Mouse (Mus musculus): Measurements from ENCODE around the gene BC030500. TPM values are rescaled to one million over a fixed set of nuclear protein-coding genes. Genes with fewer than 3 reads are reported as not detected.

The BC030500 gene
- not detected in 2 replicates for polyA plus RNA-seq (2012; rRNA removed)

DNA sequence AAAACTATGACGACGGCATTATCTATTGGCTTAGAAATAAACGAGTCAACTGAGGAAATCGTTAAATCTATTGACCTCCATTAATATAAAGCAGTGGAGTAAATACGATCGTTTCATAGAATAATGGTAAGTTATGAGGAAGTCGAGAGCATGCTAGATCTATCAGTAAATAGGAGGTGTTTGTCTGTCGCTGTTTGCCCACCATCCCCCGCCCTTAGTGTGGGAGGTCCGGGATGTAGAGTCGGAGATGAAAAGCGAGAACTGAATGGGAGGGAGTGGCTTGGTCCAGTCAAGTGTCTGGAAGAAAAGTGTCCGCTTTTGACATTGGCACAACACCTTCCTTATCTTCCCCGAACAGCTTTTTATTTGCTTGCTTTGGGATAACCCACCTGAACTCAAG, at the start of gene BC030500:
TSS of gene BC030500 (plus strand) at position 79 of the 400 bp plus-strand sequence.
- no peak for DNase-seq (ENCODE audit: low spot score)

DNA sequence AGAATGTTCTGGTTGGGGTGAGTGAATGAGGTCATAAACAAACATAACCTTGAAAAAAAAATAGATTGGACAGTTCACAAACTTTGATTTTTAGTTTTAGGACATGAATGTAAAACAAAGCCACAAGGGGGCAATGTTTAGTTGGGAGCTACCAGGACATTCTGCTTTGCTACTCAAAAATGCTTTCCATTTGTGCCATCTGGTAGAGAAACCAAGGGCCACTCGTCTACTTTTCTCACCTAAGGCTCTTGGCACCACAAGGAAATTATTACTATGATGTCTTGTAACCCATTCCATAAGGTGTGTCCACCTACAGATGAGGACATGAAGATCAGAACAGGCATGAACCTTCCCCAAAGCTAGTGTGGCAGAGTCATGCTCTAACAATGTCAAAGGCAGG, 25.1 kb upstream of the BC030500 start:
- no peak for DNase-seq (ENCODE audit: low spot score)

DNA sequence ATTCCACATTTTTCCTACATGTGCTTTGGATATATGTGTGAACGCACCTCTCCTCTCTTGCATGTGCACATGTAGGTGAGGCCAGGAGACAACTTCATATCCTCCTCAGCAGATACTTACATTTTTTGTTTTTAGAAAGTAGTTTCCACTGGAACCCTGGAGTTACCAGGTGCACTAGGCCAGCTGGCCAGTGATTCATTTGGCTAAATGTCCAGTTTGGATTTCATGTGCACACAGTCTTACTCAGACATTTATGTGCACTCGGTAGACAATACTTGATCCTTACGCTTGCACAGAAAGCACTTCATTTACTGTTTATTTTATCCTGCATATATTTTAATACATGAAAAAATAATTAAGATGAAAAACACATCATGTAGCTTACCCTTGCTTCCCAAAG, 21.0 kb upstream of the BC030500 start:
- no peak for DNase-seq (ENCODE audit: low spot score)

DNA sequence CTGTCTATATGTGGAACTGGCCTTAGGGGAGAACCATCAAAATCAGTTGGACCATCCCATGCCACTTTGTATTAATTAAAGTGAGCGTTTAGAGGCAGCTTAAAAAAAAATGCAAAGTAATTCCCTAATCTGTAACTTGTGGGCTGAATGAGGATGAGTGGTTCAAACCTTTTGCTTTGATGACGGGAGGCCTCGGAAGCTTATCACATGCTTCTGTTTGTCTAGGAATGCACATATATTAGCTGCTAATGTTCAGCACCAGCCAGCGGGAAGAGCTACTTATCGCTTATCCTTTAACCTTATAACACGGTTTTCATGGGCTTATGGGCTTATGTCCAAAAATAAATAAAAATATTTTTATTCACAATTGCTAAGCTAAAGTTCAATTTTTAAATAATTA, 15.6 kb upstream of the BC030500 start:
- DNase-seq (ENCODE audit: low spot score), result no peak

DNA sequence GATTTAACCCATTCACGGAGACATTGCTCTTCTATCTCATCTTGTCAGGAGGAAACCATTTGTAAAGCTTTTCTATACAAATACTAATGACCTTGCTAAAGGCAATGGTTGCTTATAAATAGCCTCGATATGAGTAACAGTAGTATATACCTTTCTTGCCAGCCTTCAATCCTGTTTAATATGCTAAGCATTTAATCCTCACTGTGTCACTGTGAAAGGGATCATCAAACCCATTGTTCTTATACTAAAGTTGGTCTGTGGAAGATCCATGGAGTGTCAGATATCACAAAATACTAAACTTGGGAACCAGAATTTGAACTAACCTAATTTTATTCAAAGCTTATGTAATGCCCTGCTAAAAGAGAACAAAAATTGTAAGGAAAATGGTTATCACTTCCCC, 7.1 kb upstream of the BC030500 start:
- no peak for DNase-seq (ENCODE audit: low spot score)

DNA sequence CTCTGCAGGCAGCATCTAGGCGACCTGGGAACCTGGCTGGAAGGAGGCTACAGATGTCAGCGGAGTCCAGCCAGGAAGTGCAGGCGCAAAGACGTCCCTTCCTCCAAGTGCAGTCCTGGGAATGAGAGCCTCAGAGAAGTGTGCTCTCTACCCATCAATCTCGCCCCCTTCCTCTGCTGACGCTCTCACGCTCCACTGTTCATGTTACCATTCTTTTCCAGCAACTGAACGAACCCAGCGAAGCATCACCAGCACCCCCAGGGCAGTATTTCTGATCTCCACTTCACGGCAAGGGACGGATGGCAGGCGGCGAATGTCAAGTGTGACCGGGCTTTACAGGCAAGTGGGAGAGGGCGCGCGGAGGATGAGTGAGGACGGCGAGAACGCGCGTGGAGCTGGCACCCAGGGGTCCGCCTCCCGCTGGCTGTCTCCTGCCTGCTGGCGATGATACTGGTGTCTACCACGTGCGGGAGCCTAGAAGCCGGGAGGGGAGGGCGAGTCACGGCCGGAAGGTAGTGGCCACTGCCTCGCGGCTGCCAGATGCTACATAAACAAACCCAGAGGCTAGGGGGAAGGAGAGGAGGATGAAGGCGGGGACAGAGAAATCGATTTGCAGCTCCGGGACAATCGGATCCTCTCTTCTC, 763 bp downstream of the BC030500 start, which contains the start of gene Galntl6:
TSS of gene Galntl6 (minus strand) at position 445 of the 644 bp plus-strand sequence.
- no peak for DNase-seq (ENCODE audit: low spot score)

DNA sequence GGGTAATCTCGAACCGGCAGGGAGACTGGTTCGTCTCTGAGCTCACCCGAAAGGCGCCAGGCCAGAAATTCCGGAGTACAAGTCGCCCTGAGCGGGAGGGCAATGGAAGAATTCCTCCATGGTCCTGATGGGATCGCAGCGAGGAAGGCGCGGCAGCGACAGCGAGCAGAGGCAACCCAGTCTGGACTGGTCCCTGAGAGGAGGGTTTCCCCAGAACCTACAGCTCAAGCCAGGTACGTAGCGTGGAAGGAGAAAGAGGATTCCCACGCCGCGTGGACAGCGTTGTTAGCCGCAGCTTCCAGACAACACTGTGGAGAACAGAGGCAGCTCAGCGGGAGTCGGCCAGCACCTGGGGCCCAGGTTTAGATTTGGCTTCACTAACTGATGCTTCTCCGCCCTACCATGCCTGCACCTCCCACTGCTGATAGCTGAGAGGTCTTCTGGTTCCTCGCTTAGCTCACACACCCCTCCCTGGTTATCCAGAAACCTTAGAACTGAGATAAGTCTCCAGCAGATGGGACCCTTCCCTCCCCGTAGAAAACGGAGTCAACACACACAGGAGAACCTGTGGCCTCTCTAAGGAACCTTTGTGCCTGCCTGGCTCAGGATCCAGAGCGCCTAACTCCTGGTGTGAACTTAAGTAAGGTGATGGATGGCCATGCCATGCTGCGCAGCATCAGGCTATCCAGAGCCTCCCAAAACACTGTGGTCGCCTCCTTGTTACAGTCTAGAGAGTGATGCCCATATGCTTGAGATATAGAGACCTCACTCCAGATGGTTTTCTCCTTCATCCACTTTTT, 1.5 kb downstream of the BC030500 start:
- peak; percentile 20 for DNase-seq (ENCODE audit: low spot score)

DNA sequence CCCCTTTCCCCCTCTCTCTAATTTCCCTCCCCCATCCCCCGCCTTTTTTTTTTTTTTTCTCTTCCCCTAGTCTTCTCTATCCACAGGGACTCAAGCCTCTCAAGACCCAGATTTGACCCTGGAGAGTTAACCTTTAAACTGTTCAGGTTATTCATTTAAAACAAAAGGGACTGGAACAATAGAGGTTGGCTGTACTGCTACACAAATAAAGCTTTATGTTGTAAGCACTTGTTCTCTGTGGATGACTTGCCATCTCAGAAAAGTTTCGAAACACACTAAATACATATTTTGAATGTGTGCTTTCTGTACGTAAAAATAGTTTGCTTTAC, 2.0 kb downstream of the BC030500 start:
- no peak for DNase-seq (ENCODE audit: low spot score)

DNA sequence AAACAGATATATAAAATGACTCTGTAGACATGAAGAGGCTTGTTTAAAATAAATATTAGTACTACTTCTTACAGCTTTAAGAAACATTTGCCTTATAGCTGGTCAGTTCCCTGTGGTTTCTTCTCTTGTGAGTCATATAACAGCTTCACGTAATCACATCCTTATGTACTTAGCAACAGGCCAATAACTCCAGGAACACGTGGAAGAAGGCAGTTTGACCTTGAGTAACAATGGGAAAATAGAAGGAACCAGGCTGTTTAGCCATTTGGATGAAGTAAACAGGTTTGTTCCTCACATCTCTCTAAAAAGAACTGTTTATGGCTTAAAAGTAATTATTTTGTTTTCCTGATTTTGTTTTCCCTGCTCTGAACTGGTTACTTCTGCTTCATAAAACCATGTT, 3.6 kb downstream of the BC030500 start:
- no peak for DNase-seq (ENCODE audit: low spot score)

DNA sequence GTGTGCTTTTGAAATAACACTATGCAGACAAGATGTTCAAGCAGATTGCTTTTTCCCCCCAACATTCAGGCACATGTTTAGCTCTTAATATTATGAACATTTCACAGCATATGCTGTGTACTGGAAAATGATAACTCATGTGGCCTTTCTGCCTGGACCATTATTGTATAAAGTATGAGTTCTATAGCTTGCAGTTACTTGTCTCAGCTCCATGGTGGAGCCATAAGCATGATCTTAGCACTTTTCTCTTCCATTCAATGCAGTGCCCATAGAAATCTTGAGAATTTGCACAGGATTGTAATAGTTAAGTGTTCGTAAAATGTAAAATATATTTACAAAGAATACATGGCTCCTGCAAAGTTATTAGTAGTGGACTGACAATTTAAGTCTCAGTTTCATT, 19.5 kb downstream of the BC030500 start:
- no peak for DNase-seq (ENCODE audit: low spot score)

DNA sequence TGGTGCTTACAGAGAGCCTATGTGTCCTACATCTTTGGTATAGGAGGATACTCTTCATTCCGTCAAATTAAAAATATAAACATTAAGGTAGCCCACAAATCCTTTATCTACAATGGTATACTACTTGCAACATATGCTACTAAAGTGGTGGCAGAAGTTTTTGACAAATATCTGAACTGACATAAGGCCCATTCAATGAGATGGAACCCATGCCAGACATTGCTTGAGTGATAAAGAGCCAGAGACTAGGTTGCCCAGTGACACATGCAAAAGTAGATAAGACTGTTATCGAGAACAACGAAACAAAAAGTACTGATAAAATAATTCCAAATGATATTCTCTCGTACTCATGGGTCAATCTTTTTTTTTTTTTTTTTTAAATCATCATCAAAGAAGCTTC, 32.2 kb downstream of the BC030500 start:
- DNase-seq (ENCODE audit: low spot score), result no peak

DNA sequence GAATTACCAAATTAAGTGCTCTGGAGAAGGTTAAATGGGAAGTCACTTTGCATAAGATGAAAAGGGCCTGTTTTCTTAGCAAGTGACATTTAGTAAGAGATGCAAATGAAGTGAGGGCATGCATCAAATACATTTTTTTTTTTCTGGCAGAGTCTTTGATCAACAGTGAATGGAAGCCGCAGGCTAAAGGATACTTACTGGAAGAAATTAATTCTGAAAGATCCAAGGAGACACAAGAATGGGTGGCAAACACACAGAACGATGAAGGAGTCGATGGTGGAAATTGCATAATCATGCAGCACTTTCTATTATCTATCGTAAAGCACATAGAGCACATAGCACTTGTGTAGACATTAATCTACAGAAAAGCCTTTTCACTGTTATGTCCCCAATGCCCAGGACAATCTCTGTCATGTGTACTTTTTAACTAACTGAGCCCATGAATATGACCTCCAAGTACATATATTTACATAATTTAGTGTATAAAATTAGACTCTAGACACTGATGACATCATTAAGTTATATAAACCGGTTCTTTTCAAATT, 45.7 kb downstream of the BC030500 start:
- no peak for DNase-seq (ENCODE audit: low spot score)

Other genes with a start within 250 kb of the BC030500 start
- 0.09 and 0.26 TPM in 2 replicates for gene Galntl6, start 885 bp downstream of the BC030500 start, polyA plus RNA-seq (2012; rRNA removed)

Data from urinary bladder, adult 2 months (tissue).